Mouse (Mus musculus) ES-E14 (cell line): Measurements from ENCODE around the gene Supt3.

Source experiments
- CHD2 ChIP-seq: IDR thresholded peaks from 2 replicates; pipeline ENCODE4 v1.6.1; 2014; ENCODE audit warnings: mild to moderate bottlenecking, low read depth, low read length, inconsistent platforms
- HCFC1 ChIP-seq: IDR thresholded peaks from 2 replicates; pipeline ENCODE4 v1.6.1; 2012; ENCODE audit warnings: low read length, inconsistent platforms, borderline replicate concordance; ENCODE audit not compliant: insufficient read depth
- MAFK ChIP-seq: IDR thresholded peaks from 2 replicates; pipeline ENCODE4 v1.6.1; 2014; ENCODE audit warnings: mild to moderate bottlenecking, low read depth, low read length, inconsistent platforms; ENCODE audit not compliant: insufficient read depth
- ZC3H11A ChIP-seq: IDR thresholded peaks from 2 replicates; pipeline ENCODE4 v1.6.1; 2012; ENCODE audit warnings: low read depth, mild to moderate bottlenecking, inconsistent platforms, low read length, borderline replicate concordance
- ZNF384 ChIP-seq: IDR thresholded peaks from 2 replicates; pipeline ENCODE4 v1.6.1; 2012; ENCODE audit warnings: low read depth, low read length, inconsistent platforms

GRCm38 (mm10) chr17:44973489-44973888 is 196.5 kb downstream of the Supt3 start:
- no peak for TF ChIP-seq ZNF384
- TF ChIP-seq HCFC1, result no peak
- no peak for TF ChIP-seq MAFK
- no peak for TF ChIP-seq ZC3H11A
- TF ChIP-seq CHD2, result no peak
